Mouse (Mus musculus): ENCODE data around the gene Olfr78. TPM values are rescaled to one million over a fixed set of nuclear protein-coding genes. Genes with fewer than 3 reads are reported as not detected.

Olfr78 gene
- polyA plus RNA-seq, 1 experiment from 2014 or later: not detected

Other genes with a start within 250 kb of the Olfr78 start
- not detected in 2 replicates for gene Olfr547, start 224.7 kb downstream of the Olfr78 start, polyA plus RNA-seq (2015; fragmentation: Nextera tagmentation; extraction: Ambion mirVana)
- gene Olfr548-ps1, start 218.6 kb downstream of the Olfr78 start, polyA plus RNA-seq (2015; fragmentation: Nextera tagmentation; extraction: Ambion mirVana): not detected in 2 replicates
- gene Olfr549, start 209.6 kb downstream of the Olfr78 start, polyA plus RNA-seq (2015; fragmentation: Nextera tagmentation; extraction: Ambion mirVana): not detected in 2 replicates
- gene Trim21, start 194.0 kb downstream of the Olfr78 start, polyA plus RNA-seq (2015; fragmentation: Nextera tagmentation; extraction: Ambion mirVana): 0.09 TPM in 1 of 2 replicates, not detected in the other
- gene Olfr550, start 188.0 kb downstream of the Olfr78 start, polyA plus RNA-seq (2015; fragmentation: Nextera tagmentation; extraction: Ambion mirVana): not detected in 2 replicates
- gene Olfr551, start 167.6 kb downstream of the Olfr78 start, polyA plus RNA-seq (2015; fragmentation: Nextera tagmentation; extraction: Ambion mirVana): not detected in 2 replicates
- gene Olfr552, start 161.7 kb downstream of the Olfr78 start, polyA plus RNA-seq (2015; fragmentation: Nextera tagmentation; extraction: Ambion mirVana): not detected in 2 replicates
- not detected in 2 replicates for gene Olfr553, start 141.3 kb downstream of the Olfr78 start, polyA plus RNA-seq (2015; fragmentation: Nextera tagmentation; extraction: Ambion mirVana)
- gene Olfr554, start 121.0 kb downstream of the Olfr78 start, polyA plus RNA-seq (2015; fragmentation: Nextera tagmentation; extraction: Ambion mirVana): not detected in 2 replicates
- gene Olfr555, start 100.6 kb downstream of the Olfr78 start, polyA plus RNA-seq (2015; fragmentation: Nextera tagmentation; extraction: Ambion mirVana): not detected in 2 replicates
- gene Olfr556, start 94.6 kb downstream of the Olfr78 start, polyA plus RNA-seq (2015; fragmentation: Nextera tagmentation; extraction: Ambion mirVana): not detected in 2 replicates
- gene Trim68, start 72.1 kb downstream of the Olfr78 start, polyA plus RNA-seq (2015; fragmentation: Nextera tagmentation; extraction: Ambion mirVana): 5.2 and 6.5 TPM in 2 replicates
- not detected in 2 replicates for gene Olfr557, start 63.6 kb downstream of the Olfr78 start, polyA plus RNA-seq (2015; fragmentation: Nextera tagmentation; extraction: Ambion mirVana)
- gene Olfr558, start 57.3 kb downstream of the Olfr78 start, polyA plus RNA-seq (2015; fragmentation: Nextera tagmentation; extraction: Ambion mirVana): not detected in 2 replicates
- not detected in 2 replicates for gene Olfr33, start 40.4 kb downstream of the Olfr78 start, polyA plus RNA-seq (2015; fragmentation: Nextera tagmentation; extraction: Ambion mirVana)
- gene Olfr559, start 32.0 kb downstream of the Olfr78 start, polyA plus RNA-seq (2015; fragmentation: Nextera tagmentation; extraction: Ambion mirVana): not detected in 2 replicates
- not detected in 2 replicates for gene Olfr560, start 105 bp downstream of the Olfr78 start, polyA plus RNA-seq (2015; fragmentation: Nextera tagmentation; extraction: Ambion mirVana)
- not detected in 2 replicates for gene Olfr561, start 11.8 kb upstream of the Olfr78 start, polyA plus RNA-seq (2015; fragmentation: Nextera tagmentation; extraction: Ambion mirVana)
- gene Olfr564, start 44.0 kb upstream of the Olfr78 start, polyA plus RNA-seq (2015; fragmentation: Nextera tagmentation; extraction: Ambion mirVana): not detected in 2 replicates
- gene Olfr566, start 99.3 kb upstream of the Olfr78 start, polyA plus RNA-seq (2015; fragmentation: Nextera tagmentation; extraction: Ambion mirVana): not detected in 2 replicates
- not detected in 2 replicates for gene Olfr568, start 117.7 kb upstream of the Olfr78 start, polyA plus RNA-seq (2015; fragmentation: Nextera tagmentation; extraction: Ambion mirVana)
- gene Olfr569, start 131.4 kb upstream of the Olfr78 start, polyA plus RNA-seq (2015; fragmentation: Nextera tagmentation; extraction: Ambion mirVana): not detected in 2 replicates
- gene Olfr570, start 135.1 kb upstream of the Olfr78 start, polyA plus RNA-seq (2015; fragmentation: Nextera tagmentation; extraction: Ambion mirVana): not detected in 2 replicates
- not detected in 2 replicates for gene Olfr571, start 158.1 kb upstream of the Olfr78 start, polyA plus RNA-seq (2015; fragmentation: Nextera tagmentation; extraction: Ambion mirVana)
- not detected in 2 replicates for gene Olfr572, start 164.9 kb upstream of the Olfr78 start, polyA plus RNA-seq (2015; fragmentation: Nextera tagmentation; extraction: Ambion mirVana)
- not detected in 2 replicates for gene Olfr573-ps1, start 183.1 kb upstream of the Olfr78 start, polyA plus RNA-seq (2015; fragmentation: Nextera tagmentation; extraction: Ambion mirVana)
- gene Olfr574, start 189.0 kb upstream of the Olfr78 start, polyA plus RNA-seq (2015; fragmentation: Nextera tagmentation; extraction: Ambion mirVana): not detected in 2 replicates
- not detected in 2 replicates for gene Olfr575, start 199.3 kb upstream of the Olfr78 start, polyA plus RNA-seq (2015; fragmentation: Nextera tagmentation; extraction: Ambion mirVana)
- not detected in 2 replicates for gene Olfr576, start 203.2 kb upstream of the Olfr78 start, polyA plus RNA-seq (2015; fragmentation: Nextera tagmentation; extraction: Ambion mirVana)
- gene Olfr577, start 216.5 kb upstream of the Olfr78 start, polyA plus RNA-seq (2015; fragmentation: Nextera tagmentation; extraction: Ambion mirVana): not detected in 2 replicates
- gene Olfr578, start 229.9 kb upstream of the Olfr78 start, polyA plus RNA-seq (2015; fragmentation: Nextera tagmentation; extraction: Ambion mirVana): not detected in 2 replicates

Measured in forebrain, embryonic 13.5 days (tissue).